Mouse (Mus musculus) intestine, embryonic 15.5 days (tissue): ENCODE measurements around the gene Fsd2. TPM values are rescaled to one million over a fixed set of nuclear protein-coding genes. Genes with fewer than 3 reads are reported as not detected.

Source experiments
- ATAC-seq: fragments of 200-750 bp; cut with Nextera tagmentation; 2 replicates; pipeline ENCODE4 v1.8.0; 2017; ENCODE audit warnings: moderate TSS enrichment, moderate library complexity
- H3K27ac ChIP-seq: fragments of 300-500 bp; sonication (generic); 2 replicates; pipeline ENCODE4 v1.5.1; 2015; ENCODE audit warnings: mild to moderate bottlenecking, inconsistent platforms
- H3K27me3 ChIP-seq: fragments of 300-500 bp; sonication (generic); replicated peaks from 2 replicates; pipeline ENCODE4 v1.6.1; 2015; ENCODE audit warnings: inconsistent platforms
- H3K36me3 ChIP-seq: fragments of 300-500 bp; sonication (generic); 2 replicates; pipeline ENCODE4 v1.6.1; 2015; ENCODE audit warnings: inconsistent platforms
- H3K4me1 ChIP-seq: fragments of 300-500 bp; sonication (generic); replicated peaks from 2 replicates; pipeline ENCODE4 v1.6.1; 2015; ENCODE audit warnings: inconsistent platforms
- H3K4me2 ChIP-seq: fragments of 300-500 bp; sonication (generic); replicated peaks from 2 replicates; pipeline ENCODE4 v1.6.1; 2015; ENCODE audit warnings: mild to moderate bottlenecking, inconsistent platforms
- H3K4me3 ChIP-seq: fragments of 300-500 bp; sonication (generic); replicated peaks from 2 replicates; pipeline ENCODE4 v1.5.1; 2015; ENCODE audit warnings: inconsistent platforms
- H3K9ac ChIP-seq: fragments of 300-500 bp; sonication (generic); 2 replicates; pipeline ENCODE4 v1.6.1; 2015; ENCODE audit warnings: inconsistent platforms
- H3K9me3 ChIP-seq: fragments of 300-500 bp; sonication (generic); 2 replicates; pipeline ENCODE4 v1.6.1; 2016; ENCODE audit warnings: inconsistent platforms
- WGBS: fragments of 180-500 bp; shearing (Covaris S2); methylation state at CpG from one replicate; pipeline ENCODE4 v1.1.7; 2015; 5-methylcytosine and 5-hydroxymethylcytosine counted together
- polyA plus RNA-seq: library from polyadenylated mRNA; unstranded; fragments of >200 nt; fragmentation: Nextera tagmentation; extraction: Ambion mirVana; gene quantifications from 2 replicates; pipeline ENCODE4 v1.2.1, GENCODE M21; 2015

The Fsd2 gene
- polyA plus RNA-seq, 1 experiment from 2014 or later: 0.15 TPM

DNA sequence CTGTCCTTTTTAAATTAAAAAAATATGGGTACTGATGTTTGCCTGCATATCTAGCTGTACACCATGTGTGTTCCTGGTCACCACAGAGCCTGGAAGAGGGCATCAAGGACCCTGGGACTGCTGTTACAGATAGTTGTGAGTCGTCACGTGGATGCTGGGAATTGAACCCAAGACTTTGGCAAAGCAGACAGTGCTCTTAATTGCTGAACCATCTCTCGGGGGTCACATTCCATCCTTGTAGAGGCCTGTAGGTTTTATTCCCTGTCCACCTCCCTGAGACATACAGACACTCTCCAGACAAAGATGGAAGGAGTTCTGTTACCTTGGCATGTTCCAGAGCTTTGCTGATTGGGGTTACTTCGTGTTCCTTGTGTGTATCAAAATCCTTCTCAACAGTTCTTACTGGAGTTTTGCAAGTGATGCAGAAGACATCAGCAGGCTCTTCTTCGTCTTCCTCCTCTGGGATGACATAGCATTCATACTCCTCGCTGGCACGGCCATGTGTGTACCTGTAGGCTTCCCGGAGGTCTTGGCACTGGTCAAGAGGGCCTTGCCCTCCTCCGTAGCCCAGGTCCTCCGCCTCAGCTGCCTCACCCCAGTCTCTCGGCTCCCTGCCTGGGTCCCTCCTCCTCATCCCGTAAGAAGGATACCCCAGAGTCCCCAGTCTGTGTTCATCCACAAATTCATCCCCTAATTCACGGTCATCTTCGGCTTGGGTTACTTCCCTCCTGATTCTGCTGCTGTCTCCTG, 7.3 kb downstream of the Fsd2 start:
- 86% methylated on average over 14 of the region's 14 CpGs for WGBS

DNA sequence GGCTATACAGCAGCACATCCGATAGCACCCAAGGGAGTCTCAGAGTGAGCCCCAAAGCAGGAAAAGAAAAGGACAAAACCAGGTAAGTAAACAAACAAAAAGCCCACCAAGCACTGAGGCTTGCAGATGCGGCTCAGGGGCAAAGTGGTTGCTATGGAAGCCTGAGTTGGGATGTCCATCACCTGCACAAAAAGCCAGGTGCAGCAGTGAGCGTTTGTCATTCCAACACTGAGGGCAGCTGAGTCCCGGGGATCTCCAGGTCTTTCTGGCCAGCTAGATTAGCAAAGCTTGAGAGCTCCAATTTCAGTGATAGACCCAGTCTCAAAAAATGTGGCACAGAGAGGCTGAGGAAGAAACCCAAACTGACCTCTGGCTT, 8.8 kb downstream of the Fsd2 start:
- no peak overlapping the region for H3K4me3 ChIP-seq
- no peak overlapping the region for H3K4me2 ChIP-seq
- H3K4me1 ChIP-seq: no peaks in the 10 kb centered on the region
- ATAC-seq: no peak
- no peaks in the 10 kb centered on the region for H3K9me3 ChIP-seq
- H3K27ac ChIP-seq: no peak overlapping the region
- no peak overlapping the region for H3K9ac ChIP-seq
- no peaks in the 10 kb centered on the region for H3K27me3 ChIP-seq
- WGBS: 59% methylated on average over 4 of the region's 4 CpGs
- no peaks in the 10 kb centered on the region for H3K36me3 ChIP-seq

More for the DNA sequence above, 7.3 kb downstream of the Fsd2 start:
- H3K4me3 ChIP-seq: no peak overlapping the region
- H3K9me3 ChIP-seq: no peaks in the 10 kb centered on the region
- no peak overlapping the region for H3K4me2 ChIP-seq
- no peak for ATAC-seq
- no peaks in the 10 kb centered on the region for H3K27me3 ChIP-seq
- no peak overlapping the region for H3K27ac ChIP-seq
- H3K36me3 ChIP-seq: no peaks in the 10 kb centered on the region
- H3K4me1 ChIP-seq: no peaks in the 10 kb centered on the region
- no peak overlapping the region for H3K9ac ChIP-seq

DNA sequence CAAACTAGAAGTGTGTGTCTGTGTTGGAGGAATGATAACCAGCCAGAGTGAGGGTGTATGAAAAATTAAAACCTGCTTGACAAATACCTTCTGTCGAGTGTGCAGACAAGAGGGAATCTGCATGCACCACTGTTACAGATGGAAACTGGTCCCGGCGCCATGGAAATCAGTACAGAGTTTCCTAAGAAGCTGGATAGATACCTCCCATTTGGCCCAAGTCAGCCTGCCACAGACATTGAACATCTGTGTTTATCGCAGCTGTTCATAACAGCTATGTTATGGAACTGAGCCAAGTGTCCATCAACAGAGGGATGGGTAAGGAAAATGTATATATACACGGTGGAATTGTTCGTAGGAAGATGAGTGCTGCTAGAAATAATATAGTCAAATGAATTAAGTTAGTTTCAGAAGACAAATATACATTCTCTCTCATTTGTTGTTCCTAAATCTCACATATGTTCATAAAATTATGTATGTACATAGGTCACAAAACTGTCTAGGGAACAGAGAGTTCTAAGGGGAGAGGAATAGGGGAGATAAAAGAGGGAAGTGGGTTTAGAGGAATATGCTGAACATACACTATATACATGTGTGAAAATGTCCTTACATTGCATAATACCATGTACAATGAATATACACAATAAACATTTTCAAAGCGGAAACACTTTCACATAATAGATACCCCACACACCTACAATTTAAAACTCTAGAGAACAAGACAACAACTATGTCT, 9.3 kb downstream of the Fsd2 start:
- Histone ChIP-seq H3K36me3 (no peaks in the 10 kb centered on the region), H3K4me2 (no peak overlapping the region), H3K27me3 (no peaks in the 10 kb centered on the region), H3K27ac (no peak overlapping the region), H3K9ac (no peak overlapping the region), H3K4me1 (no peaks in the 10 kb centered on the region), H3K4me3 (no peak overlapping the region), H3K9me3 (no peaks in the 10 kb centered on the region)
- no peak for ATAC-seq
- 51% methylated on average over 7 of the region's 7 CpGs for WGBS

DNA sequence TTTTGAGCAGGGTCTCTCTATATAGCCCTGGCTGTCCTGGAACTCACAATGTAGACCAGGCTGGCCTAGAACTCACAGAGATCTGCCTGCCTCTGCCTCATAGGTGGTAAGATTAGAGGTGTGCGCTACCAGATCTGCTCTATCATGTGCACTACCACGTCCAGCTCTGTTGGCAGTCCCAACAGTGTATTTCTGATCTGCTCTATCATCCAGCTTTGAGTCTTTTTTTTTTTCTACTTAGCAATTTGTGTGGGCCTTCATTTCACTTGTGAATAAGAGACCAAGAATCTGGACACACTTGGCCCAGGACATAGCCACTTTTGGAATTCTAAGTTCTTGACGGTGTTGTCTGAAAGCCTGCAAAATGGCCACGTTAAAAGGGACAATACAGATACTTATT, 9.9 kb downstream of the Fsd2 start:
- no peaks in the 10 kb centered on the region for H3K9me3 ChIP-seq
- H3K4me2 ChIP-seq: no peak overlapping the region
- H3K27me3 ChIP-seq: no peaks in the 10 kb centered on the region
- no peak overlapping the region for H3K9ac ChIP-seq
- no peak for ATAC-seq
- H3K27ac ChIP-seq: no peak overlapping the region
- no peak overlapping the region for H3K4me3 ChIP-seq
- no peaks in the 10 kb centered on the region for H3K36me3 ChIP-seq
- 75% methylated on average over 4 of the region's 4 CpGs for WGBS
- no peaks in the 10 kb centered on the region for H3K4me1 ChIP-seq

DNA sequence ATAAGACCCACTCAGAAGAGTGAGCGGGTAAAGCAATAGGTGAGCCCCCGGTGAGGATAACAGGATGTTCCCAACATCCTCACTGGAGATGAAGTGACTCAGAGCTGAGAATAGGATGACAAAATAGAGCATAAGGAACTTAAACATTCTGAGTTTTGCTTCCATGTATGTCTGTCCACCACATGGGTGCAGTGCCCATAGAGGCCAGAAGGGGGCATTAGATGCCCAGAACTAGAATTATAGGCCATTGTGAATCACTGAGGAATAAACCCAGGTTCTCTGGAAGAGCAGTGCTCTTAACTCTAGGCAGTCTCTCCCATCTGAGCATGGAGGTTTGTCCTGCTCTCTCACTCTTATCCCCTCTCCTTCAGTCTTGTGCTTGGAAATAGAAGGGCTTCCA, 12.4 kb downstream of the Fsd2 start:
- Histone ChIP-seq H3K27ac (no peak overlapping the region), H3K27me3 (no peaks in the 10 kb centered on the region), H3K4me1 (no peaks in the 10 kb centered on the region), H3K9ac (no peak overlapping the region), H3K9me3 (no peaks in the 10 kb centered on the region), H3K36me3 (no peaks in the 10 kb centered on the region), H3K4me3 (no peak overlapping the region), H3K4me2 (no peak overlapping the region)
- 85% methylated on average over 2 of the region's 2 CpGs for WGBS
- no peak for ATAC-seq

DNA sequence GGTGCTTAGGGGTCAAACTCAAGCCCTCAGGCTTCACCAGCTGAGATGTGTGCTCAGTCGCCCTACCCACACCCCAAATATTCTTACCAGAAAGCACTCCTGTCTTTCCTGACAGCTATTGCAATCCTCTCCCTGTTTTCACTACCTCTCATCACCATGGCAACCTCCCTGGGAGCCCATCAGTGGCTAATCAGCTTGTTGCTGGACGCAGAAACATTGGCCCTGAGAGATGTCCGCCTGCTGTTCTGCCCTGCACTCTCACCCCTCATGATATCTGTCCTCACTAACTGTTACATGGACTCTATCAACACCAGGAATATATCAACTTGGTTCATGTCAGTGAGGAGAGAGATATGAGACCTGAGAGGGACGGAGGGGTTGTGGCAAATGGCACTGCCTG, 13.2 kb downstream of the Fsd2 start:
- WGBS: 60% methylated on average over 4 of the region's 4 CpGs
- Histone ChIP-seq H3K9ac (no peak overlapping the region), H3K27me3 (no peaks in the 10 kb centered on the region), H3K36me3 (no peaks in the 10 kb centered on the region), H3K4me2 (no peak overlapping the region), H3K4me3 (no peak overlapping the region), H3K4me1 (0 out of 2 replicates have a peak, but pooled peaks cover 2% of the 10 kb centered on the region), H3K9me3 (no peaks in the 10 kb centered on the region), H3K27ac (no peak overlapping the region)
- no peak for ATAC-seq

DNA sequence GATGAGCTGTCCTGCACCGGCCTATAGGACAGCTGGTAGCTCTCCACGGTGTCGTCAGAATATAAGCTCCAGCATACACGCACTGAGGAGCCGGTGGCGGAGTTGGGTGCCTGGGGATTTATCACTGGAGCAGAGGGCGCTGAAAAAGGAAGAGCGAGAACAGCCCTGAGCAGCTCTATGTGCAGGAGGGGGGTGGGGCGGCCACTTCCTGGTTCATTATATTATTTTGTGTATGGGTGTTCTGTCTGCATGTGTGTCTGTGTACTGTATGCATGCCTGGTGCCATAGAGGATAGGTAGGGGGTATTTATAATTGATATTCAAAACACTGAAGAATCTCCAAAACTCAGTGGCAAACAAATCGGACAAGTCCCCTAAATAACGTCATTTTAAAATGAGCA, 17.9 kb downstream of the Fsd2 start:
- H3K4me1 ChIP-seq: 0 out of 2 replicates have a peak, but pooled peaks cover 3% of the 10 kb centered on the region
- H3K27me3 ChIP-seq: no peaks in the 10 kb centered on the region
- peak overlapping the region; percentile 30; the same call in 1 of the 2 replicates for H3K9ac ChIP-seq
- ATAC-seq: no peak
- H3K4me3 ChIP-seq: no peak overlapping the region
- H3K4me2 ChIP-seq: no peak overlapping the region
- H3K36me3 ChIP-seq: no peaks in the 10 kb centered on the region
- no peaks in the 10 kb centered on the region for H3K9me3 ChIP-seq
- H3K27ac ChIP-seq: no peak overlapping the region
- WGBS: 55% methylated on average over 11 of the region's 11 CpGs

DNA sequence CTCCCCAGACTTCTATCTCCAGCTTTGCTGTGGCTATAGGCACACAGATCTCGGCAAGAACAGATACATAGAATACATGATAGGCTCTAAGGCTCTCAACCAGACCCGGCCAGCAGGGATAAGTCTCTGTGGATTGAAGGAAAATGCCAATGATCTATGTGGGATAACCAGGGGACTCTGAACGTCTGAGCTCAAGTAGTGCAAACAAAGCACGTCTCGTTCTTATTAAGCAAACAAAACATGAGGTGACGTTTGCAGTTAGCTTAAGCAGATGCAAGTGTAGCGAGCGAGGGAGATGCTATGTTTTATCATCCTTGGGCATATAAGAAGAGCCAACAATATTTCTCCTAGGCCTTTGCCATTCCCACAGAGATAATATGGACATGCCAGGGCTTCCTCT, 23.8 kb downstream of the Fsd2 start:
- H3K4me1 ChIP-seq: no peaks in the 10 kb centered on the region
- H3K9ac ChIP-seq: no peak overlapping the region
- no peaks in the 10 kb centered on the region for H3K27me3 ChIP-seq
- 60% methylated on average over 8 of the region's 8 CpGs for WGBS
- ATAC-seq: no peak
- H3K4me2 ChIP-seq: no peak overlapping the region
- H3K36me3 ChIP-seq: no peaks in the 10 kb centered on the region
- no peaks in the 10 kb centered on the region for H3K9me3 ChIP-seq
- H3K27ac ChIP-seq: no peak overlapping the region
- no peak overlapping the region for H3K4me3 ChIP-seq

DNA sequence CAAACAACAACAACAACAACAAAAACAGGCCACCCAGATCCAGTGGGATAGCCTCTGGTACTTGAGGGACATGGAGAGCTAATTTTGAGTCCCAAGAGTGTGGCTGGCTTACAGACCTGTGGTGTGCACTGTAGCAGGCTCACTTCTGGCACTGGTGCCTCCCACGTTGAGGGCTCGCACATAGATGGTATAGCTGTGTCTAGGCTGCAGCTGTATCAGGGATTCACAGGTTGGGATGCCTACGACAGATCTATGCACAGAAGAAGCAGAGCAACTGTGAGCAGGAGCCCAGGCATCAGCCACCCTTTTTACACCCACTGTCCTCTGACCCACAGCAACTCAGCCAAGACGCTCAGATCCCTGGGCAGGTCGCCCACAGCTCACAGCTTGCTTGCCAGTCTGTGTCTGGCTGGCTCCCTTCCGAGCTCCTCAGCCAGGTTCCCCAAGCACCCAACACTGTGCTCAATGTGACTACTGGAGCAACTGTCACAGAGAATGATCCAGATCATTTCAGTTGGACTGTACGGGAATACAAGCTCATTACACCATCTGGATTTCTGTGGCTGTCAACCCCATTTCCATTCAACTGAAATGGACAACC, 24.7 kb downstream of the Fsd2 start:
- Histone ChIP-seq H3K4me3 (no peak overlapping the region), H3K9ac (no peak overlapping the region), H3K4me2 (no peak overlapping the region), H3K27ac (no peak overlapping the region), H3K36me3 (no peaks in the 10 kb centered on the region), H3K27me3 (no peaks in the 10 kb centered on the region), H3K4me1 (no peaks in the 10 kb centered on the region), H3K9me3 (no peaks in the 10 kb centered on the region)
- ATAC-seq: no peak
- WGBS: 87% methylated on average over 7 of the region's 7 CpGs

DNA sequence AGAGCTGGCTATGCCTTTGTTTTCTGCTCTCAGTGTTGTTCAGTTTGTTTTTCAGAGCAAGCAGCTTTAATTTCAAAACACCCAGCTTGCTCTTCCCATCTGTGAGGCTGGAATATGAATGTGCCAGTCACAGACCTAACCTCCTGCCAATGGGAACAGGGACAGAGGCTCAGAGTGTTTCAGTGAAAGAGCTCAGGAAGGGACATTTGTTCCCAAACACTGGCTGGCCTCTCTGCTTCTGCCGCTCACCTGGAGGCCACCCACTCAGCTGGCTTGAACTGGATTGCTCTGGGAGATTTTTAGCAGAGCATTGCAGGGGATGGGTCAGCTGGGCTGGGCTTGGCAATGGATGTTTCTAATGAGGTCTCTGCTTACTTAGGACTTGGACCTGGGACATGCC, 25.7 kb downstream of the Fsd2 start:
- Histone ChIP-seq H3K9me3 (no peaks in the 10 kb centered on the region), H3K27ac (no peak overlapping the region), H3K4me2 (no peak overlapping the region), H3K36me3 (no peaks in the 10 kb centered on the region), H3K4me1 (no peaks in the 10 kb centered on the region), H3K9ac (no peak overlapping the region), H3K27me3 (no peaks in the 10 kb centered on the region), H3K4me3 (no peak overlapping the region)
- 45% methylated on average over 1 of the region's 1 CpGs for WGBS
- ATAC-seq: no peak

DNA sequence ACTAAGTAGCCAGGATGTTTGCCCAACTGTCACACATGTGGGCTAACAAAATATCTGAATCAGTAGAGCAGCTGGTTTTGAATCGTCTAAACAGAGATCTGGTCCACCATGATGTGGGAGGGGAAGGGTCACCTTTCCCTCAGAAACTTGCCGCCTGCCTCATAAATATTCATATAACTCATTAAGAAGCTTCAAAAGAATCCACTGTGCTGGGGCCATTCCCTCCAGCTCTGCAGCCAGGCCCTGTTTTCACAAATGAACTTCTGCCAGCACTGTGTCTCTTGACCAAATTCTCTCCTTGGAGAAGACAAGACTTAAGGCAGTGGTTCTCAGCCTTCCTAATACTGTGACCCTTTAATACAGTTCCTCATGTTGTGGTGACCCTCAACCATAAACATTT, 27.2 kb downstream of the Fsd2 start:
- Histone ChIP-seq H3K4me2 (no peak overlapping the region), H3K4me3 (no peak overlapping the region), H3K4me1 (no peaks in the 10 kb centered on the region), H3K9ac (no peak overlapping the region), H3K9me3 (no peaks in the 10 kb centered on the region), H3K27me3 (no peaks in the 10 kb centered on the region), H3K27ac (no peak overlapping the region), H3K36me3 (peaks cover 7% of the 10 kb centered on the region; the same call in 1 of the 2 replicates)
- WGBS: 38% methylated on average over 2 of the region's 2 CpGs
- ATAC-seq: no peak

DNA sequence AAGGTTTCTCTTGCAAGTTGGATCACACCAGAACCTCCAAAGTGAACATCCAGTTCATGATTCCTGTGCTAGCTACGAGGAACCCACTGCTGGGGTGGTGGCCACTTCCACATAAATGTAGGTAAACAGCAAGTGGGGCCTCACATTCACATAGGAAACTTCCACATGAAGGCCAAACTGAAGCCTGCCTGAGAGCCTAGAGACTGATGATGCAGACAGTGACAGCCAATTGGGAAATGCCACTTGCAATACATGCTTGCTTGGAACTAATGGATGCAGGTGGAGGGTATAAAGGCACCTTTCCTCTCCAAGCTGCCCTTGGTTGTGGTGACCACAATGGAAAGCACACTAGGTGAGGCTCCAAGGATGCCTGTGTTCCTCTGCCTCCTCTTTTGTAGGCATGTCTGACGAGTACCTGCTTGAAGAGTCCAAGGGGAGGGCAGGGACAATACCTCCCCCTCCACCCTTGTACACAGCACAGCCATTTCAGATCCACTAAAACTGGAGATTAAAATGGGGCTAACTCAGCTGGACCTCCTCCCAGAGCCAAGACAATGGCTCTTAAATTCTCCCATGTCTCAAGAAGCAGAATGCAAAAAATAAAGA, 28.6 kb downstream of the Fsd2 start:
- H3K9me3 ChIP-seq: no peaks in the 10 kb centered on the region
- H3K4me2 ChIP-seq: no peak overlapping the region
- H3K27ac ChIP-seq: no peak overlapping the region
- WGBS: 72% methylated on average over 2 of the region's 2 CpGs
- H3K36me3 ChIP-seq: peaks cover 19% of the 10 kb centered on the region
- H3K9ac ChIP-seq: no peak overlapping the region
- no peaks in the 10 kb centered on the region for H3K27me3 ChIP-seq
- no peaks in the 10 kb centered on the region for H3K4me1 ChIP-seq
- no peak for ATAC-seq
- no peak overlapping the region for H3K4me3 ChIP-seq
